Mouse (Mus musculus) lung, adult 2 months (tissue): ENCODE results near the gene Cttnbp2nl. TPM values are rescaled to one million over a fixed set of nuclear protein-coding genes. Genes with fewer than 3 reads are reported as not detected.

Experiments used
- DNase-seq: peaks from one replicate; pipeline ENCODE4 v3.0.0; 2022
- H3K4me1 ChIP-seq: fragments of 200-500 bp; 2 replicates; pipeline ENCODE4 v1.6.1; 2011; ENCODE audit warnings: low read length; ENCODE audit not compliant: control insufficient read depth, insufficient read depth
- H3K4me3 ChIP-seq: fragments of 200-500 bp; replicated peaks from 2 replicates; pipeline ENCODE3; 2011; ENCODE audit warnings: low read depth, mild to moderate bottlenecking, control low read depth, low read length; ENCODE audit errors: extremely low read depth
- CTCF ChIP-seq: fragments of 200-500 bp; IDR thresholded peaks from 2 replicates; pipeline ENCODE4 v1.5.1; 2011; ENCODE audit warnings: mild to moderate bottlenecking, low read length, control low read depth; ENCODE audit not compliant: insufficient read depth
- POLR2A ChIP-seq: fragments of 200-500 bp; IDR thresholded peaks from 2 replicates; pipeline ENCODE4 v1.6.1; 2011; ENCODE audit warnings: low read depth, mild to moderate bottlenecking, control low read depth, low read length, borderline replicate concordance; ENCODE audit errors: extremely low read depth
- WGBS: fragments of 180-500 bp; shearing (Covaris S2); methylation state at CpG from one replicate; pipeline ENCODE4 v1.1.7; 2018; 5-methylcytosine and 5-hydroxymethylcytosine counted together
- polyA plus RNA-seq: library from polyadenylated mRNA; depleted of rRNA; stranded (reverse); fragments of >200 nt; gene quantifications from 2 replicates; pipeline ENCODE4 v1.2.3, GENCODE M21; 2012

Cttnbp2nl gene
- polyA plus RNA-seq, 1 experiment: 21.6 TPM

- TF ChIP-seq POLR2A (no peak), CTCF (no peak)
- 19% methylated on average over 6 of the region's 6 CpGs for WGBS
- H3K4me1 ChIP-seq: peaks cover 30% of the 10 kb centered on the region
- H3K4me3 ChIP-seq: peak overlapping the region; percentile 25
- DNase-seq: no peak
Measured at GRCm38 (mm10) chr3:105049848-105050247, 3.1 kb downstream of the Cttnbp2nl start.

GRCm38 (mm10) chr3:105047616-105048015 lies 5.3 kb downstream of the Cttnbp2nl start:
- no peak for TF ChIP-seq CTCF
- peak; percentile 30; the same call in 1 of the 2 replicates for TF ChIP-seq POLR2A
- 22% methylated on average over 8 of the region's 8 CpGs for WGBS
- DNase-seq: peak; percentile 66
- Histone ChIP-seq H3K4me1 (peaks cover 28% of the 10 kb centered on the region), H3K4me3 (no peak overlapping the region)

- Histone ChIP-seq H3K4me3 (no peak overlapping the region), H3K4me1 (peaks cover 28% of the 10 kb centered on the region)
- WGBS: 36% methylated on average over 5 of the region's 5 CpGs
- TF ChIP-seq CTCF: no peak
- TF ChIP-seq POLR2A: no peak
- no peak for DNase-seq
Measured at GRCm38 (mm10) chr3:105046870-105047269, 6.1 kb downstream of the Cttnbp2nl start.

- no peak for TF ChIP-seq POLR2A
- no peak for TF ChIP-seq CTCF
- no peak for DNase-seq
- 51% methylated on average over 5 of the region's 5 CpGs for WGBS
- H3K4me3 ChIP-seq: no peak overlapping the region
- peaks cover 45% of the 10 kb centered on the region for H3K4me1 ChIP-seq
Measured at GRCm38 (mm10) chr3:105043746-105044145, 9.2 kb downstream of the Cttnbp2nl start.

- no peak for TF ChIP-seq CTCF
- no peak for TF ChIP-seq POLR2A
- DNase-seq: no peak
- H3K4me1 ChIP-seq: peaks cover 44% of the 10 kb centered on the region
- H3K4me3 ChIP-seq: no peak overlapping the region
- WGBS: 76% methylated on average over 9 of the region's 9 CpGs
Measured at GRCm38 (mm10) chr3:105040983-105041625, 11.8 kb downstream of the Cttnbp2nl start.

GRCm38 (mm10) chr3:105040002-105040401 lies 12.9 kb downstream of the Cttnbp2nl start:
- no peak for DNase-seq
- TF ChIP-seq POLR2A: no peak
- TF ChIP-seq CTCF: no peak
- WGBS: 31% methylated on average over 8 of the region's 8 CpGs
- Histone ChIP-seq H3K4me3 (no peak overlapping the region), H3K4me1 (peaks cover 45% of the 10 kb centered on the region)

- DNase-seq: no peak
- WGBS: 56% methylated on average over 6 of the region's 6 CpGs
- H3K4me1 ChIP-seq: peaks cover 37% of the 10 kb centered on the region
- TF ChIP-seq CTCF (no peak), POLR2A (no peak)
- no peak overlapping the region for H3K4me3 ChIP-seq
Measured at GRCm38 (mm10) chr3:105037240-105037770, 15.6 kb downstream of the Cttnbp2nl start.

- 43% methylated on average over 10 of the region's 10 CpGs for WGBS
- Histone ChIP-seq H3K4me3 (no peak overlapping the region), H3K4me1 (peaks cover 37% of the 10 kb centered on the region)
- no peak for TF ChIP-seq POLR2A
- TF ChIP-seq CTCF: no peak
- DNase-seq: no peak
Measured at GRCm38 (mm10) chr3:105036281-105036847, 16.6 kb downstream of the Cttnbp2nl start.

GRCm38 (mm10) chr3:105023371-105024005 lies 29.5 kb downstream of the Cttnbp2nl start:
- H3K4me3 ChIP-seq: no peak overlapping the region
- TF ChIP-seq POLR2A (no peak), CTCF (no peak)
- 29% methylated on average over 10 of the region's 10 CpGs for WGBS
- no peak for DNase-seq
- H3K4me1 ChIP-seq: peaks cover 42% of the 10 kb centered on the region
